Mouse (Mus musculus) kidney, postnatal 0 days (tissue): ENCODE data around the gene Gdpd1. TPM values are rescaled to one million over a fixed set of nuclear protein-coding genes. Genes with fewer than 3 reads are reported as not detected.

Experiments used
- ATAC-seq: fragments of 200-750 bp; cut with Nextera tagmentation; replicated peaks from 2 replicates; pipeline ENCODE4 v1.8.0; 2017; ENCODE audit warnings: low read depth, moderate number of reproducible peaks, moderate TSS enrichment, moderate library complexity; ENCODE audit not compliant: low FRiP score
- DNase-seq: peaks from one replicate; pipeline ENCODE4 v3.0.0-alpha.2; 2016; ENCODE audit warnings: low spot score
- H3K27ac ChIP-seq: fragments of 300-500 bp; sonication (generic); 2 replicates; pipeline ENCODE4 v1.5.1; 2014; ENCODE audit warnings: mild to moderate bottlenecking
- H3K27me3 ChIP-seq: fragments of 300-500 bp; sonication (generic); 2 replicates; pipeline ENCODE4 v1.6.1; 2014; ENCODE audit warnings: low read length, mixed read lengths; ENCODE audit not compliant: insufficient read depth
- H3K36me3 ChIP-seq: fragments of 300-500 bp; sonication (generic); 2 replicates; pipeline ENCODE4 v1.6.1; 2014; ENCODE audit warnings: low read length, mixed read lengths; ENCODE audit not compliant: insufficient read depth
- H3K4me1 ChIP-seq: fragments of 300-500 bp; sonication (generic); replicated peaks from 2 replicates; pipeline ENCODE4 v1.6.1; 2014; ENCODE audit warnings: antibody characterized with exemption, low read length, mixed read lengths; ENCODE audit not compliant: insufficient read depth
- H3K4me2 ChIP-seq: fragments of 300-500 bp; sonication (generic); 2 replicates; pipeline ENCODE4 v1.6.1; 2014; ENCODE audit warnings: mild to moderate bottlenecking, low read length, moderate library complexity, mixed read lengths
- H3K4me3 ChIP-seq: fragments of 300-500 bp; sonication (generic); replicated peaks from 2 replicates; pipeline ENCODE4 v1.5.1; 2014; ENCODE audit warnings: low read depth, low read length
- H3K9ac ChIP-seq: fragments of 300-500 bp; sonication (generic); 2 replicates; pipeline ENCODE4 v1.6.1; 2014; ENCODE audit warnings: low read depth, low read length
- H3K9me3 ChIP-seq: fragments of 300-500 bp; sonication (generic); replicated peaks from 2 replicates; pipeline ENCODE4 v1.6.1; 2016; ENCODE audit warnings: low read length, inconsistent platforms, mixed read lengths
- CTCF ChIP-seq: IDR thresholded peaks from 2 replicates; pipeline ENCODE4 v1.5.1; 2016; ENCODE audit warnings: antibody characterized with exemption, low read depth, mild to moderate bottlenecking, moderate library complexity
- WGBS: fragments of 180-500 bp; shearing (Covaris S2); extraction: QIAGEN DNeasy Blood & Tissue Kit; methylation state at CpG from one replicate; pipeline ENCODE4 v1.1.7; 2014; 5-methylcytosine and 5-hydroxymethylcytosine counted together
- polyA plus RNA-seq: library from polyadenylated mRNA; unstranded; fragments of >200 nt; fragmentation: Nextera tagmentation; extraction: Ambion mirVana; gene quantifications from 2 replicates; pipeline ENCODE4 v1.2.1, GENCODE M21; 2015

The Gdpd1 gene
- polyA plus RNA-seq, 1 experiment from 2014 or later: 22.3 TPM

- TF ChIP-seq CTCF: no peak
- H3K4me1 ChIP-seq: no peaks in the 10 kb centered on the region
- no peak overlapping the region for H3K4me2 ChIP-seq
- H3K4me3 ChIP-seq: no peak overlapping the region
- DNase-seq: no peak
- ATAC-seq: no peak
- H3K27me3 ChIP-seq: no peaks in the 10 kb centered on the region
- no peak overlapping the region for H3K27ac ChIP-seq
- no peak overlapping the region for H3K9ac ChIP-seq
- H3K9me3 ChIP-seq: no peaks in the 10 kb centered on the region
- 87% methylated on average over 5 of the region's 5 CpGs for WGBS
- H3K36me3 ChIP-seq: no peaks in the 10 kb centered on the region
These were observed 53.4 kb downstream of the Gdpd1 start for GRCm38 (mm10) chr11:87020449-87020848.

GRCm38 (mm10) chr11:87019431-87019830 is 54.4 kb downstream of the Gdpd1 start:
- 85% methylated on average over 8 of the region's 8 CpGs for WGBS
- H3K27ac ChIP-seq: no peak overlapping the region
- H3K4me2 ChIP-seq: no peak overlapping the region
- no peak overlapping the region for H3K9ac ChIP-seq
- no peaks in the 10 kb centered on the region for H3K36me3 ChIP-seq
- no peak for ATAC-seq
- no peak for DNase-seq
- H3K27me3 ChIP-seq: no peaks in the 10 kb centered on the region
- no peaks in the 10 kb centered on the region for H3K9me3 ChIP-seq
- H3K4me1 ChIP-seq: no peaks in the 10 kb centered on the region
- TF ChIP-seq CTCF: no peak
- H3K4me3 ChIP-seq: no peak overlapping the region

- H3K27ac ChIP-seq: no peak overlapping the region
- no peaks in the 10 kb centered on the region for H3K27me3 ChIP-seq
- DNase-seq: no peak
- no peak for TF ChIP-seq CTCF
- no peaks in the 10 kb centered on the region for H3K9me3 ChIP-seq
- no peak overlapping the region for H3K9ac ChIP-seq
- ATAC-seq: no peak
- no peak overlapping the region for H3K4me3 ChIP-seq
- 63% methylated on average over 4 of the region's 4 CpGs for WGBS
- H3K4me2 ChIP-seq: no peak overlapping the region
- H3K36me3 ChIP-seq: no peaks in the 10 kb centered on the region
- no peaks in the 10 kb centered on the region for H3K4me1 ChIP-seq
These were observed 55.8 kb downstream of the Gdpd1 start for GRCm38 (mm10) chr11:87018081-87018480.

DNA sequence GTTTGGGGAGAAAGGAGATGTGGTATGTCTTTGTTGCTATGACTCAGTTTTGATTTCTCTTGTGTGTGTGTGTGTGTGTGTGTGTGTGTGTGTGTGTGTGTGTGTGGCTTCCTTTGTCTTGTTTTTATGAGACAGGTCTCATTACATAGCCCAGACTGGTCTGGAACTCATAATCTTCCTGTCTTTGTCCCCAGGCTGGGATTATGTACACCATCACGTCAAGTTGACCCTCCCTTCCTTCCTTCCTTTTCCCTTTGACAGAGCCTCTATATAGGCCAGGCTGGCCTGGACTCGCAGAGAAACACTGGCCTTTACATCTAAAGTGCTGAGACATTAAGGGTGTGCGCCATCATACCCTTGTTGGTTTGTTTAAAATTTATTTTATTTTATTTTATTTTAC is 58.2 kb downstream of the Gdpd1 start:
- WGBS: 64% methylated on average over 3 of the region's 3 CpGs
- no peaks in the 10 kb centered on the region for H3K4me1 ChIP-seq
- H3K9me3 ChIP-seq: no peaks in the 10 kb centered on the region
- H3K27me3 ChIP-seq: no peaks in the 10 kb centered on the region
- no peak overlapping the region for H3K27ac ChIP-seq
- H3K4me2 ChIP-seq: no peak overlapping the region
- no peak for ATAC-seq
- no peaks in the 10 kb centered on the region for H3K36me3 ChIP-seq
- no peak for DNase-seq
- no peak overlapping the region for H3K9ac ChIP-seq
- TF ChIP-seq CTCF: no peak
- H3K4me3 ChIP-seq: no peak overlapping the region

- no peak for ATAC-seq
- no peak overlapping the region for H3K27ac ChIP-seq
These were observed 63.4 kb downstream of the Gdpd1 start for GRCm38 (mm10) chr11:87010476-87010875.

GRCm38 (mm10) chr11:87007371-87007770 is 66.5 kb downstream of the Gdpd1 start:
- Histone ChIP-seq H3K36me3 (no peaks in the 10 kb centered on the region), H3K27ac (no peak overlapping the region; the same call in 1 of the 2 replicates), H3K9ac (no peak overlapping the region), H3K9me3 (no peaks in the 10 kb centered on the region), H3K4me1 (peaks cover 8% of the 10 kb centered on the region; the same call in 1 of the 2 replicates), H3K4me3 (no peak overlapping the region), H3K4me2 (no peak overlapping the region), H3K27me3 (no peaks in the 10 kb centered on the region)
- 17% methylated on average over 8 of the region's 8 CpGs for WGBS
- DNase-seq: peak; percentile 67
- no peak for TF ChIP-seq CTCF
- no peak for ATAC-seq

More at GRCm38 (mm10) chr11:87010476-87010875, 63.4 kb downstream of the Gdpd1 start:
- Histone ChIP-seq H3K9ac (no peak overlapping the region), H3K4me3 (no peak overlapping the region), H3K4me2 (no peak overlapping the region), H3K27me3 (no peaks in the 10 kb centered on the region), H3K9me3 (no peaks in the 10 kb centered on the region), H3K4me1 (peaks cover 1% of the 10 kb centered on the region; the same call in 1 of the 2 replicates), H3K36me3 (no peaks in the 10 kb centered on the region)
- TF ChIP-seq CTCF: peak; percentile 85
- DNase-seq: peak; percentile 90
- 16% methylated on average over 9 of the region's 9 CpGs for WGBS
